Mouse (Mus musculus) testis, adult 2 months (tissue): ENCODE data around the gene Slc39a13.

ENCODE experiments used
- CTCF ChIP-seq: fragments of 200-500 bp; IDR thresholded peaks from 2 replicates; pipeline ENCODE4 v1.5.1; 2012; ENCODE audit warnings: low read depth, mild to moderate bottlenecking, inconsistent platforms, low read length, moderate library complexity; ENCODE audit not compliant: control insufficient read depth, insufficient read depth, insufficient replicate concordance
- POLR2A ChIP-seq: fragments of 200-500 bp; IDR thresholded peaks from 2 replicates; pipeline ENCODE4 v1.6.1; 2012; ENCODE audit warnings: low read depth, mild to moderate bottlenecking, inconsistent platforms, low read length, moderate library complexity; ENCODE audit not compliant: control insufficient read depth

DNA sequence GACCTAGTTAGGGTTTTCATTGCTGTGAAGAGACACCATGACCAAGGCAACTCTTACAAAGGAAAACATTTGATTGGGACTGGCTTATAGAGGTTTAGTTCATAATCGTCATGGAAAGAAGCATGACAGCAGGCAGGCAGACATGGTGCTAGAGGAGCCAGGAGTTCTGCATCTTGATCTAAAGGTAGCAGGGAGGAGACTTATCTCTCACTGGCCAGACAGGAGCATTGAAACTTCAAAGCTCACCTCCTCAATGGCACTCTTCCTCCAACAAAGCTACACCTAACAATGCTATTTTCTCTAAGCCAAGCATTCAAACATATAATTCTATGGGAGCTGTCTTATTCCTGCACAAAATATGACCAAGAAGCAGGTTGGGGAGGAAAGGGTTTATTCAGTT is 43.7 kb downstream of the Slc39a13 start:
- TF ChIP-seq CTCF (no peak), POLR2A (no peak)
